8 mouse cellular contexts compared by ENCODE assay signal in genomic region chr11:86958182-86958581, GRCm38 (mm10). TPM values are rescaled to one million over a fixed set of nuclear protein-coding genes. Genes with fewer than 3 reads are reported as not detected.
DNase-seq lines count a peak whose midpoint lies in the region; ATAC-seq and TF ChIP-seq lines count a peak whose summit lies in the region.

No protein-coding gene starts in this region.

- TF ChIP-seq CTCF in liver, adult 2 months (IDR thresholded peaks at IDR 0.05; ENCODE audit: low read depth, low read length), result no peak

- no peak overlapping the region for H3K4me3 ChIP-seq in liver, adult 2 months (ENCODE audit: insufficient read depth, low read depth, low read length)
- no peak overlapping the region for H3K4me3 ChIP-seq in midbrain, embryonic 16.5 days (ENCODE audit: low read depth, low read length)

- H3K9ac ChIP-seq in liver, adult 2 months (ENCODE audit: low read depth, low read length), result no peak overlapping the region
- no peak overlapping the region for H3K9ac ChIP-seq in midbrain, embryonic 16.5 days (ENCODE audit: low read depth, low read length)

- H3K27ac ChIP-seq in liver, adult 2 months (replicated peaks; ENCODE audit: insufficient read depth, low read depth, low read length), result peak overlapping the region; percentile 52
- peak overlapping the region; percentile 35; the same call in 1 of the 2 replicates for H3K27ac ChIP-seq in midbrain, embryonic 16.5 days (ENCODE audit: low read length)

- peaks cover 70% of the 10 kb centered on the region for H3K4me1 ChIP-seq in liver, adult 2 months (ENCODE audit: control insufficient read depth, insufficient read depth, low read length)
- peaks cover 9% of the 10 kb centered on the region; the same call in 1 of the 2 replicates for H3K4me1 ChIP-seq in midbrain, embryonic 16.5 days (ENCODE audit: control insufficient read depth, insufficient read depth, low read length)

- WGBS in liver, adult 2 months, result 54% methylated on average over 6 of the region's 6 CpGs
- 36% methylated on average over 6 of the region's 6 CpGs for WGBS in midbrain, embryonic 16.5 days

- peaks cover 2% of the 10 kb centered on the region; the same call in 1 of the 2 replicates for H3K79me2 ChIP-seq in liver, adult 2 months (ENCODE audit: control insufficient read depth, insufficient read depth, low read length)

- DNase-seq in liver, adult 2 months (ENCODE audit: extremely low read depth, low read depth, low spot score), result no peak
- DNase-seq in liver, result no peak
- peak; percentile 61 to 69 for DNase-seq in cerebellum, postnatal 25 days
- DNase-seq in urinary bladder, postnatal 36 days (ENCODE audit: low spot score in 2 of 2), result no peak
- DNase-seq in layer of hippocampus, adult 8-10 months (ENCODE audit: low spot score in 2 of 2), result no peak

- no peaks in the 10 kb centered on the region for H3K27me3 ChIP-seq in liver, adult 2 months (ENCODE audit: control insufficient read depth, insufficient read depth, low read length)
- H3K27me3 ChIP-seq in midbrain, embryonic 16.5 days (ENCODE audit: control insufficient read depth, insufficient read depth, low read depth, low read length), result no peaks in the 10 kb centered on the region

- H3K9me3 ChIP-seq in midbrain, embryonic 16.5 days (replicated peaks; ENCODE audit: control insufficient read depth, low read length, poor library complexity, severe bottlenecking), result no peaks in the 10 kb centered on the region

- H3K36me3 ChIP-seq in liver, adult 2 months (ENCODE audit: control insufficient read depth, insufficient read depth, low read length), result no peaks in the 10 kb centered on the region
- H3K36me3 ChIP-seq in midbrain, embryonic 16.5 days (ENCODE audit: control insufficient read depth, insufficient read depth, low read length), result no peaks in the 10 kb centered on the region

- TF ChIP-seq POLR2A in liver, adult 2 months (IDR thresholded peaks at IDR 0.05; ENCODE audit: extremely low read depth, insufficient read depth, low read length), result no peak

- H3K4me2 ChIP-seq in midbrain, embryonic 16.5 days (ENCODE audit: low read length), result no peak overlapping the region

- peak; percentile 50 for ATAC-seq in inflammation-experienced regulatory T-cells, adult 6 months
- ATAC-seq in midbrain, embryonic 16.5 days, result no peak
- ATAC-seq in megakaryocyte, adult 5-6 weeks (ENCODE audit: poor library complexity, severe bottlenecking), result no peak

RNA-seq across cellular contexts. Expression of gene Ypel2, which starts 35.3 kb away (rescaled TPM):
- 6.2 and 9.7 TPM in 2 replicates for total RNA-seq in liver, adult 2 months (2014; rRNA removed)
- polyA plus RNA-seq in liver, adult 2 months (2012; rRNA removed), result 5.1 and 6.6 TPM in 2 replicates
- polyA plus RNA-seq in inflammation-experienced regulatory T-cells, adult 6 months (2017; shearing (Covaris generic)), result 1 to 10 TPM; 3.7 to 8.9 (median 5.8) TPM
- 5.7 and 6.5 TPM in 2 replicates for polyA plus RNA-seq in midbrain, embryonic 16.5 days (2015; fragmentation: Nextera tagmentation; extraction: Ambion mirVana)
- total RNA-seq in layer of hippocampus, adult 8-10 months (2022), result 10 to 100 TPM; 21.5 to 28.4 (median 24.6) TPM
- total RNA-seq in megakaryocyte, adult 5-6 weeks (2015), result 6.7 and 7.5 TPM in 2 replicates
- total RNA-seq in megakaryocyte, adult 5-6 weeks (2017), result 5.6 and 6.9 TPM in 2 replicates

Comparison
In these comparisons a context has a peak if more than half of its experiments do, and no peak if none do; other contexts are left out.
1. DNase-seq: peak in cerebellum, postnatal 25 days (2 of 2); none in liver, adult 2 months (single experiment), liver (single experiment), urinary bladder, postnatal 36 days (0 of 2) and layer of hippocampus, adult 8-10 months (0 of 2).